Mouse (Mus musculus) limb, embryonic 12.5 days (tissue): ENCODE measurements at regions not wholly inside any gene's neighbourhood (a gene's known extent, or its start where the extent isn't known, plus 50 kb on each side); places are given as distances from the start of the nearest gene placed in this dataset.
"Not testable (repeated sequence)": the region's sequence is repeated elsewhere in the genome, so short reads cannot be mapped to it uniquely, and the experiment has no call there.

Experiments
- ATAC-seq: fragments of 200-750 bp; cut with Nextera tagmentation; 2 replicates; pipeline ENCODE4 v1.8.0; 2017; ENCODE audit warnings: low read depth, moderate TSS enrichment; ENCODE audit not compliant: insufficient number of reproducible peaks, insufficient read depth, low FRiP score, low TSS enrichment
- H3K27ac ChIP-seq: fragments of 300-500 bp; sonication (generic); 2 replicates; pipeline ENCODE4 v1.5.1; 2016; ENCODE audit warnings: mild to moderate bottlenecking, moderate library complexity
- H3K27me3 ChIP-seq: fragments of 300-500 bp; sonication (generic); 2 replicates; pipeline ENCODE4 v1.6.1; 2016; ENCODE audit warnings: mild to moderate bottlenecking, moderate library complexity
- H3K36me3 ChIP-seq: fragments of 300-500 bp; sonication (generic); 2 replicates; pipeline ENCODE4 v1.6.1; 2016; ENCODE audit warnings: mild to moderate bottlenecking, moderate library complexity
- H3K4me1 ChIP-seq: fragments of 300-500 bp; sonication (generic); replicated peaks from 2 replicates; pipeline ENCODE4 v1.6.1; 2016
- H3K4me2 ChIP-seq: fragments of 300-500 bp; sonication (generic); 2 replicates; pipeline ENCODE4 v1.6.1; 2016; ENCODE audit warnings: mild to moderate bottlenecking, moderate library complexity
- H3K4me3 ChIP-seq: fragments of 300-500 bp; sonication (generic); replicated peaks from 2 replicates; pipeline ENCODE4 v1.5.1; 2016; ENCODE audit warnings: mild to moderate bottlenecking
- H3K9ac ChIP-seq: fragments of 300-500 bp; sonication (generic); replicated peaks from 2 replicates; pipeline ENCODE4 v1.6.1; 2016; ENCODE audit warnings: mild to moderate bottlenecking, moderate library complexity
- H3K9me3 ChIP-seq: fragments of 300-500 bp; sonication (generic); 2 replicates; pipeline ENCODE4 v1.6.1; 2016; ENCODE audit warnings: mild to moderate bottlenecking, moderate library complexity
- WGBS: fragments of 180-500 bp; shearing (Covaris S2); methylation state at CpG from one replicate; pipeline ENCODE4 v1.1.7; 2016; 5-methylcytosine and 5-hydroxymethylcytosine counted together

DNA sequence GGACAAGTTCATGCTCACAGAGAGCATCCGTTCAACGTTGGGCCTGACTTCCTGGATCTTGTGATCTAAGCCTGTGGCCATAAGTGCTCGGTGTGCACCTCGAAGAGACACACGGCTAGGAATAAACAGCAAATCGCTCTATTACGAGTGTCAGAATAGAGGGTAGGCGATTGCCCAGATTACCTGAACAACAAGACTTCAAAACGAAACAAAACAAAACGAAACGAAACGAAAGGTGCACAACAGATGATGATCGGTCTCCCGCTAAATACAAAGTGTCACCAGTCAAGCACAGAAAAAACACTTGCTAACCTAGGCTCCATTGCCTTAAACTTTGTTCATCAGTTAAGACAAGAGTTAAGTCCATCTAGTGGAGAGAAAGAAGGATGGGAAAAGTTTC lies 67.4 kb downstream of the Pdia4 start:
- H3K4me1 ChIP-seq, H3K27me3 ChIP-seq, H3K9me3 ChIP-seq: not testable (repeated sequence)

DNA sequence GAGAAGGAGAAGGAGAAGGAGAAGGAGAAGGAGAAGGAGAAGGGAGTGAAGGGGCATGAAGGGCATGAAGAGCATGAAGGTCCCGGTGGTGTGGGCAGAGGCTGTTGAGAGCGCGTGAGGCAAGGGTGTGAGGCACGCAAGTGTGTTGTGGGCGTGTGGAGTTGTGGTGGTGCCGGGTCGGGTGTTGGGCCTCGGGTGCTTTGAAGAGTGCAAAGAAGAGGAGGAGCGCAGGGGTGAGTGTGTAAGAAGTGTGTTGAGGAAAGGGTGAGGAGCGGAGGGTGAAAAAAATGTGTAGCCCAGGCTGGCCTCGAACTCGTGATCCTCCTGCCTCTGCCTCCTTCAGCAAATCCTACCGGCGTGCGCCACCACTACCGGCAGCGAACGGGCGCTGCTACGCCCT lies 69.4 kb downstream of the Pdia4 start:
- WGBS = no CpG with 5 or more reads among the region's 20 CpGs
- 0 out of 2 replicates have a peak overlapping the region, but pooled peaks have one; percentile 24 for H3K4me2 ChIP-seq
- not testable (repeated sequence) for H3K4me3 ChIP-seq, H3K36me3 ChIP-seq, H3K27me3 ChIP-seq, H3K9ac ChIP-seq, ATAC-seq, H3K27ac ChIP-seq, H3K4me1 ChIP-seq, H3K9me3 ChIP-seq

More for the DNA sequence above, 67.4 kb downstream of the Pdia4 start:
- not testable (repeated sequence) for H3K4me3 ChIP-seq, H3K36me3 ChIP-seq, H3K27ac ChIP-seq, H3K9ac ChIP-seq, ATAC-seq, H3K4me2 ChIP-seq
- 78% methylated on average over 9 of the region's 14 CpGs for WGBS

DNA sequence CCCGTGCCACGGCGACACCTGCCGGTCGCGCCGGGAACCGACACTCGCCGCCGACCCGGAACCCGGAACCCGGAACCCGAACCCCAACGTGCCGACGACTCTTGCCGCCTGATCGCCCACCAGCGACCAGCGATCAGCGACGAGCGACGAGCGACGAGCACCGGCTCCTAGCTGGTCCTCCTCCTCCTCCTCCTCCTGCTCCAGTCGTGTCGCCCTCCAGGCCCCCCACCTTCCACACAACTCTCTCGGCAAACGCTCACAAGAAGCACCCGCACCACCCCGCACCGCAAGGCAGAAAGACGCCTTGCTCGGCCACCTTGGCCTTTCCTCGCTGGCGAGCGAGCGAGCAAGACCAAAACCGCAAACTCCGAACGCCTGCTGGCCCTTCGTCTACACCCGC lies 73.0 kb downstream of the Pdia4 start:
- not testable (repeated sequence) for H3K9ac ChIP-seq

DNA sequence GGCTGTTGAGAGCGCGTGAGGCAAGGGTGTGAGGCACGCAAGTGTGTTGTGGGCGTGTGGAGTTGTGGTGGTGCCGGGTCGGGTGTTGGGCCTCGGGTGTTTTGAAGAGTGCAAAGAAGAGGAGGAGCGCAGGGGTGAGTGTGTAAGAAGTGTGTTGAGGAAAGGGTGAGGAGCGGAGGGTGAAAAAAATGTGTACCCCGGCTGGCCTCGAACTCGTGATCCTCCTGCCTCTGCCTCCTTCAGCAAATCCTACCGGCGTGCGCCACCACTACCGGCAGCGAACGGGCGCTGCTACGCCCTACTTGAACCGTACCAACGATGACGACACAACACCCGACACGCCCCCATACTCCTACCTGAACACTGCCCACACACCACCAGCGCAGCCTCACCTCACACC lies 73.5 kb downstream of the Pdia4 start:
- ATAC-seq, H3K9me3 ChIP-seq, H3K27me3 ChIP-seq, H3K9ac ChIP-seq, H3K4me1 ChIP-seq, H3K27ac ChIP-seq, H3K36me3 ChIP-seq, H3K4me2 ChIP-seq: not testable (repeated sequence)
- 0 out of 2 replicates have a peak overlapping the region, but pooled peaks have one; percentile 21 for H3K4me3 ChIP-seq
- 8% methylated on average over 14 of the region's 26 CpGs for WGBS

More for the DNA sequence above, 73.0 kb downstream of the Pdia4 start:
- not testable (repeated sequence) for H3K4me1 ChIP-seq, H3K36me3 ChIP-seq, ATAC-seq, H3K27me3 ChIP-seq, H3K9me3 ChIP-seq, H3K27ac ChIP-seq
- Histone ChIP-seq H3K4me3 (peak overlapping the region; percentile 40), H3K4me2 (peak overlapping the region; percentile 47)
- 8% methylated on average over 20 of the region's 47 CpGs for WGBS

DNA sequence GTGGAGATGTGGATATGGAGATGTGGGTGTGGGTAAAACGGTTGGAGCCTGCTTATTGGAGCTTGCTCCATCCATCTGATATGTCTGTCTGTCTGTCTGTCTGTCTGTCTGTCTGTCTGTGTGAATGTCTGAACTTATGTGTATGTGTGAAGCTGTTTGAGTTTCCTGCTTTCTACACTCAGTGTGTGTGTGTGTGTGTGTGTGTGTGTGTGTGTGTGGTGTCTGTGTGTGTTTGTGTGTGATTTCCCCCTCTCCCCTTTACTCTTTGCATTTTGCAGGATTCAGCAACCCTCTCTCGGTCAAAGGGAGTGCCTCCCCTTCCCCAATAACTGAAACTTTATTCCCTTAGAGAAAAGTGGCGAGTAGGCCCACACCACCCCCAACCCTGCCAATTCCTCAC lies 75.3 kb downstream of the Pdia4 start:
- H3K9ac ChIP-seq, H3K27ac ChIP-seq, H3K9me3 ChIP-seq, H3K4me2 ChIP-seq, H3K27me3 ChIP-seq, H3K36me3 ChIP-seq, ATAC-seq, H3K4me1 ChIP-seq, H3K4me3 ChIP-seq: not testable (repeated sequence)
- WGBS = no CpG with 5 or more reads among the region's 3 CpGs
